Comparison of ENCODE assay signal across 10 mouse cellular contexts in genomic region chrX:36831632-36832031, GRCm38 (mm10). TPM values are rescaled to one million over a fixed set of nuclear protein-coding genes. Genes with fewer than 3 reads are reported as not detected.
DNase-seq lines count a peak whose midpoint lies in the region.
"Had no signal": no experiment of that assay in that cellular context is flagged by ENCODE, and none has a peak within 500 bp of the region (broad histone marks: within the 10 kb centered on the region; RNA-seq: fewer than 3 reads in every experiment).

No protein-coding gene starts in this region.

- intact Hi-C loops in heart, postnatal 25 days (cut with DNase I): loop anchor here (5.0 kb wide), 2 partner anchors 81 to 191 kb away; no protein-coding TSS in a partner anchor
- intact Hi-C loops in heart, postnatal 10 days (cut with DNase I): loop anchor here (5.0 kb wide), 1 partner anchor 191 kb away; no protein-coding TSS in a partner anchor

- DNase-seq in heart, adult 11 months: peak; percentile 94
- DNase-seq in heart, postnatal 25 days (ENCODE audit: low spot score): no peak
- DNase-seq in right cerebral cortex, adult 18-20 months: peak; percentile 28
- no peak for DNase-seq in right cerebral cortex, postnatal 4 days
- DNase-seq in heart, postnatal 10 days: peak; percentile 46 to 51
- no peak for DNase-seq in spleen, postnatal 36 days (ENCODE audit: low spot score in 2 of 2)
- DNase-seq in adrenal gland, adult 2 months: no peak
- DNase-seq in cerebellum, adult 8-10 months: no peak
- DNase-seq: cerebellum, adult 11-12 months; kidney, adult 18-20 months had no signal

RNA-seq across cellular contexts. Expression of gene Slc25a5, which starts 36.2 kb away (rescaled TPM):
- 100 to 1,000 TPM; 473 to 488 TPM for total RNA-seq in heart, postnatal 25 days (2021)
- total RNA-seq in heart, postnatal 10 days (2021): 100 to 1,000 TPM; 708 to 807 TPM
- 100 to 1,000 TPM; 382 to 504 TPM for total RNA-seq in adrenal gland, adult 2 months (2021)
- polyA plus RNA-seq in adrenal gland, adult 2 months (2012; rRNA removed): 261 and 313 TPM in 2 replicates

RNA-seq across cellular contexts. Expression of gene Ube2a, which starts 42.1 kb away (rescaled TPM):
- total RNA-seq in heart, postnatal 25 days (2021): 10 to 100 TPM; 67.5 to 77.9 TPM
- total RNA-seq in heart, postnatal 10 days (2021): 10 to 100 TPM; 74.7 to 76.4 TPM
- total RNA-seq in adrenal gland, adult 2 months (2021): 10 to 100 TPM; 66.8 to 74.4 TPM
- 33.2 and 38.6 TPM in 2 replicates for polyA plus RNA-seq in adrenal gland, adult 2 months (2012; rRNA removed)

RNA-seq across cellular contexts. Expression of gene C330007P06Rik, which starts 42.3 kb away (rescaled TPM):
- total RNA-seq in heart, postnatal 25 days (2021): 10 to 100 TPM; 15.3 to 17.5 TPM
- total RNA-seq in heart, postnatal 10 days (2021): 10 to 100 TPM; 19.2 to 22.3 TPM
- 10 to 100 TPM; 47.8 to 56.8 TPM for total RNA-seq in adrenal gland, adult 2 months (2021)
- polyA plus RNA-seq in adrenal gland, adult 2 months (2012; rRNA removed): 8.8 and 10.1 TPM in 2 replicates

Comparison
In these comparisons a context has a peak if more than half of its experiments do, and no peak if none do; other contexts are left out.
1. DNase-seq: peak in heart, adult 11 months (single experiment), right cerebral cortex, adult 18-20 months (single experiment) and heart, postnatal 10 days (2 of 2); none in heart, postnatal 25 days (single experiment), right cerebral cortex, postnatal 4 days (single experiment), spleen, postnatal 36 days (0 of 2), adrenal gland, adult 2 months (single experiment) and cerebellum, adult 8-10 months (single experiment).